Mouse (Mus musculus): Measurements from ENCODE around the gene Itpr1. TPM values are rescaled to one million over a fixed set of nuclear protein-coding genes. Genes with fewer than 3 reads are reported as not detected.
A peak's percentile ranks its signal among the peaks of the same experiment; 100 is the strongest.

The Itpr1 gene
- polyA plus RNA-seq, 1 experiment from 2014 or later = 10.8 TPM

- ATAC-seq (ENCODE audit: insufficient number of reproducible peaks, low FRiP score, low TSS enrichment, low read depth) = peak; percentile 53; the same call in 1 of the 2 replicates
- peak overlapping the region; percentile 82; the same call in 1 of the 2 replicates for H3K27ac ChIP-seq (replicated peaks)
- H3K9me3 ChIP-seq (replicated peaks) = no peaks in the 10 kb centered on the region
- no peak overlapping the region for H3K4me2 ChIP-seq (replicated peaks)
- no peak overlapping the region for H3K9ac ChIP-seq
- 34% methylated on average over 2 of the region's 2 CpGs for WGBS
- H3K36me3 ChIP-seq = no peaks in the 10 kb centered on the region
- H3K4me1 ChIP-seq = peaks cover 31% of the 10 kb centered on the region
- no peaks in the 10 kb centered on the region for H3K27me3 ChIP-seq
- H3K4me3 ChIP-seq (replicated peaks) = no peak overlapping the region
These were observed 245.3 kb downstream of the Itpr1 start for GRCm38 (mm10) chr6:108458182-108458571.

- H3K9ac ChIP-seq = no peak overlapping the region
- H3K4me2 ChIP-seq (replicated peaks) = no peak overlapping the region
- peaks cover 31% of the 10 kb centered on the region for H3K4me1 ChIP-seq
- H3K4me3 ChIP-seq (replicated peaks) = no peak overlapping the region
- H3K9me3 ChIP-seq (replicated peaks) = no peaks in the 10 kb centered on the region
- 0 out of 2 replicates have a peak overlapping the region, but pooled peaks have one; percentile 82 for H3K27ac ChIP-seq (replicated peaks)
- WGBS = 87% methylated on average over 11 of the region's 11 CpGs
- no peaks in the 10 kb centered on the region for H3K36me3 ChIP-seq
- no peaks in the 10 kb centered on the region for H3K27me3 ChIP-seq
- no peak for ATAC-seq (ENCODE audit: insufficient number of reproducible peaks, low FRiP score, low TSS enrichment, low read depth)
These were observed 245.9 kb downstream of the Itpr1 start for GRCm38 (mm10) chr6:108458826-108459225.

- Histone ChIP-seq H3K9ac (no peak overlapping the region), H3K4me1 (no peaks in the 10 kb centered on the region), H3K36me3 (no peaks in the 10 kb centered on the region), H3K27me3 (no peaks in the 10 kb centered on the region), H3K4me3 (replicated peaks) (no peak overlapping the region), H3K4me2 (replicated peaks) (no peak overlapping the region), H3K27ac (replicated peaks) (no peak overlapping the region), H3K9me3 (replicated peaks) (no peaks in the 10 kb centered on the region)
- no peak for ATAC-seq (ENCODE audit: insufficient number of reproducible peaks, low FRiP score, low TSS enrichment, low read depth)
- 79% methylated on average over 8 of the region's 8 CpGs for WGBS
These were observed 251.5 kb downstream of the Itpr1 start for GRCm38 (mm10) chr6:108464308-108464979.

GRCm38 (mm10) chr6:108465159-108465558 lies 252.3 kb downstream of the Itpr1 start:
- no peak overlapping the region for H3K9ac ChIP-seq
- no peak overlapping the region for H3K4me2 ChIP-seq (replicated peaks)
- 81% methylated on average over 5 of the region's 5 CpGs for WGBS

GRCm38 (mm10) chr6:108466061-108466531 lies 253.2 kb downstream of the Itpr1 start:
- no peaks in the 10 kb centered on the region for H3K9me3 ChIP-seq (replicated peaks)
- no peak overlapping the region for H3K4me2 ChIP-seq (replicated peaks)
- H3K36me3 ChIP-seq = no peaks in the 10 kb centered on the region
- no peaks in the 10 kb centered on the region for H3K4me1 ChIP-seq
- no peak overlapping the region for H3K27ac ChIP-seq (replicated peaks)
- 60% methylated on average over 8 of the region's 8 CpGs for WGBS
- H3K4me3 ChIP-seq (replicated peaks) = no peak overlapping the region
- H3K9ac ChIP-seq = no peak overlapping the region
- peak; percentile 60; the same call in 1 of the 2 replicates for ATAC-seq (ENCODE audit: insufficient number of reproducible peaks, low FRiP score, low TSS enrichment, low read depth)
- no peaks in the 10 kb centered on the region for H3K27me3 ChIP-seq

More at GRCm38 (mm10) chr6:108465159-108465558, 252.3 kb downstream of the Itpr1 start:
- Histone ChIP-seq H3K4me1 (no peaks in the 10 kb centered on the region), H3K4me3 (replicated peaks) (no peak overlapping the region), H3K27ac (replicated peaks) (no peak overlapping the region), H3K9me3 (replicated peaks) (no peaks in the 10 kb centered on the region), H3K36me3 (no peaks in the 10 kb centered on the region), H3K27me3 (no peaks in the 10 kb centered on the region)
- ATAC-seq (ENCODE audit: insufficient number of reproducible peaks, low FRiP score, low TSS enrichment, low read depth) = no peak

GRCm38 (mm10) chr6:108467597-108467996 lies 254.7 kb downstream of the Itpr1 start:
- no peak for ATAC-seq (ENCODE audit: insufficient number of reproducible peaks, low FRiP score, low TSS enrichment, low read depth)

GRCm38 (mm10) chr6:108468226-108468825 lies 255.4 kb downstream of the Itpr1 start:
- Histone ChIP-seq H3K4me1 (no peaks in the 10 kb centered on the region), H3K4me3 (replicated peaks) (no peak overlapping the region), H3K9me3 (replicated peaks) (no peaks in the 10 kb centered on the region), H3K4me2 (replicated peaks) (no peak overlapping the region), H3K36me3 (no peaks in the 10 kb centered on the region), H3K27ac (replicated peaks) (no peak overlapping the region), H3K27me3 (no peaks in the 10 kb centered on the region), H3K9ac (no peak overlapping the region)
- WGBS = 39% methylated on average over 3 of the region's 3 CpGs
- ATAC-seq (ENCODE audit: insufficient number of reproducible peaks, low FRiP score, low TSS enrichment, low read depth) = no peak

More at GRCm38 (mm10) chr6:108467597-108467996, 254.7 kb downstream of the Itpr1 start:
- no peak overlapping the region for H3K27ac ChIP-seq (replicated peaks)
- H3K4me1 ChIP-seq = no peaks in the 10 kb centered on the region
- no peak overlapping the region for H3K9ac ChIP-seq
- no peak overlapping the region for H3K4me2 ChIP-seq (replicated peaks)
- WGBS = 54% methylated on average over 6 of the region's 6 CpGs
- no peaks in the 10 kb centered on the region for H3K36me3 ChIP-seq
- no peak overlapping the region for H3K4me3 ChIP-seq (replicated peaks)
- no peaks in the 10 kb centered on the region for H3K9me3 ChIP-seq (replicated peaks)
- no peaks in the 10 kb centered on the region for H3K27me3 ChIP-seq

- no peaks in the 10 kb centered on the region for H3K27me3 ChIP-seq
- H3K4me3 ChIP-seq (replicated peaks) = no peak overlapping the region
- no peak for ATAC-seq (ENCODE audit: insufficient number of reproducible peaks, low FRiP score, low TSS enrichment, low read depth)
- no peaks in the 10 kb centered on the region for H3K36me3 ChIP-seq
- H3K4me1 ChIP-seq = no peaks in the 10 kb centered on the region
- no peak overlapping the region for H3K27ac ChIP-seq (replicated peaks)
- H3K9me3 ChIP-seq (replicated peaks) = no peaks in the 10 kb centered on the region
- H3K9ac ChIP-seq = no peak overlapping the region
- WGBS = 83% methylated on average over 3 of the region's 3 CpGs
- no peak overlapping the region for H3K4me2 ChIP-seq (replicated peaks)
These were observed 259.0 kb downstream of the Itpr1 start for GRCm38 (mm10) chr6:108471878-108472277.

GRCm38 (mm10) chr6:108472748-108473147 lies 259.9 kb downstream of the Itpr1 start:
- Histone ChIP-seq H3K9ac (no peak overlapping the region), H3K4me1 (no peaks in the 10 kb centered on the region), H3K4me3 (replicated peaks) (no peak overlapping the region), H3K9me3 (replicated peaks) (no peaks in the 10 kb centered on the region), H3K4me2 (replicated peaks) (no peak overlapping the region), H3K36me3 (no peaks in the 10 kb centered on the region), H3K27ac (replicated peaks) (no peak overlapping the region), H3K27me3 (no peaks in the 10 kb centered on the region)
- 86% methylated on average over 3 of the region's 3 CpGs for WGBS
- ATAC-seq (ENCODE audit: insufficient number of reproducible peaks, low FRiP score, low TSS enrichment, low read depth) = no peak

GRCm38 (mm10) chr6:108476797-108477235 lies 263.9 kb downstream of the Itpr1 start:
- ATAC-seq (ENCODE audit: insufficient number of reproducible peaks, low FRiP score, low TSS enrichment, low read depth) = no peak
- Histone ChIP-seq H3K36me3 (peaks cover 6% of the 10 kb centered on the region; the same call in 1 of the 2 replicates), H3K4me2 (replicated peaks) (no peak overlapping the region), H3K9ac (no peak overlapping the region), H3K27me3 (no peaks in the 10 kb centered on the region), H3K4me3 (replicated peaks) (no peak overlapping the region), H3K4me1 (no peaks in the 10 kb centered on the region), H3K9me3 (replicated peaks) (no peaks in the 10 kb centered on the region), H3K27ac (replicated peaks) (0 out of 2 replicates have a peak overlapping the region, but pooled peaks have one; percentile 0)
- 60% methylated on average over 8 of the region's 8 CpGs for WGBS

GRCm38 (mm10) chr6:108477602-108478001 lies 264.7 kb downstream of the Itpr1 start:
- ATAC-seq (ENCODE audit: insufficient number of reproducible peaks, low FRiP score, low TSS enrichment, low read depth) = no peak
- no peaks in the 10 kb centered on the region for H3K9me3 ChIP-seq (replicated peaks)
- 76% methylated on average over 6 of the region's 6 CpGs for WGBS
- no peak overlapping the region for H3K27ac ChIP-seq (replicated peaks)
- no peaks in the 10 kb centered on the region for H3K27me3 ChIP-seq
- H3K4me3 ChIP-seq (replicated peaks) = no peak overlapping the region
- H3K9ac ChIP-seq = no peak overlapping the region
- H3K4me1 ChIP-seq = no peaks in the 10 kb centered on the region
- peaks cover 6% of the 10 kb centered on the region; the same call in 1 of the 2 replicates for H3K36me3 ChIP-seq
- H3K4me2 ChIP-seq (replicated peaks) = no peak overlapping the region

All from embryonic facial prominence, embryonic 15.5 days (tissue).